Mouse (Mus musculus) large intestine, adult 2 months (tissue): Measurements from ENCODE around the gene Zfp335. TPM values are rescaled to one million over a fixed set of nuclear protein-coding genes. Genes with fewer than 3 reads are reported as not detected.
"Not testable (repeated sequence)": the region's sequence is repeated elsewhere in the genome, so short reads cannot be mapped to it uniquely, and the experiment has no call there.

Experiments
- DNase-seq: peaks from one replicate; pipeline ENCODE4 v3.0.0-alpha.2; 2012; ENCODE audit warnings: low read depth, low spot score
- WGBS: fragments of 180-500 bp; shearing (Covaris S2); methylation state at CpG from one replicate; pipeline ENCODE4 v1.1.7; 2018; 5-methylcytosine and 5-hydroxymethylcytosine counted together
- polyA plus RNA-seq: library from polyadenylated mRNA; depleted of rRNA; stranded (reverse); fragments of >200 nt; gene quantifications from 2 replicates; pipeline ENCODE4 v1.2.3, GENCODE M21; 2012

The Zfp335 gene
- polyA plus RNA-seq, 1 experiment, result 18.5 TPM

GRCm38 (mm10) chr2:164899034-164899433 lies 12.5 kb downstream of the Zfp335 start:
- WGBS, result 91% methylated on average over 15 of the region's 15 CpGs
- no peak for DNase-seq

- DNase-seq, result no peak
Measured at GRCm38 (mm10) chr2:164898008-164898407, 13.5 kb downstream of the Zfp335 start.

DNA sequence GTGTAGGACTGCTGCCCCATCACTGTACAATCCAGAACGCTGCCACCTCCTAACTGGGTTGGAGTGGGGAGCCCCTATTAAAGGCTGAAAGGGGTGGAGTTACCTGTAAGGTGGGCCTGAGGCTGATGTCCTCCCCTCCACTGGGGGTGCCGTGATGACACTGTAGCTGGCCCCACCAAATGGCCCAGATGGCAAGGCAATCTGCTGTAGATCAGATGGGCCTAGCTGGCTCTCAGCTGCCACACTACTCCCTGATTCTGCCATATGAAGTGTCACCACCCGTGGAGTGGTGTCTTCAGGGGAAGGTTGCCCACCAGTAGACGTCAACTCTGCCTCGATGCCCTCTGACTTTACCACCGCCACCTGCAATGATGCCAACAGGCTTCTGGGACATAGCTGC lies 15.7 kb downstream of the Zfp335 start:
- no peak for DNase-seq
- 91% methylated on average over 6 of the region's 6 CpGs for WGBS

More at GRCm38 (mm10) chr2:164898008-164898407, 13.5 kb downstream of the Zfp335 start:
- WGBS, result 88% methylated on average over 7 of the region's 7 CpGs

- 75% methylated on average over 1 of the region's 1 CpGs for WGBS
Measured at GRCm38 (mm10) chr2:164894644-164895043, 16.9 kb downstream of the Zfp335 start.

DNA sequence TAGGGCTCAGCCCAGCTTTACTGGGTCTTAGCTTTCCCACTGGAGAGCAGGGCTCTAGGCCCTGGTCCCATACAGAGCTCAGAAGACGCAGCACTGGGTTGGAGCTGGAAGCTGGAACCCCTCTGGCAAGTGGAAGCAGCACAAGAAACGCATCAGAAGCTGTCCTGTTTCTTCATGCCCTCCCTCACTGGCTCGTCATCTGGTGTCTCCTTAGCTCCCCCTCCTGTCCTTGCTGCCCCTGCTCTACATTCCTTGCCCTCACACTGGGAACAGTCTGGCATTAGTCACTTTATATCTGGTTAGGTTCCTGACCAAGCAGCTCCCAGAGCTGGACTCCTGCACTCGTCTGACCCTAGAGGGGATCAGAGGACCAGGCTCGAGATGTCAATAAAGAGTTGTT lies 17.5 kb downstream of the Zfp335 start:
- DNase-seq, result no peak
- WGBS, result 63% methylated on average over 5 of the region's 5 CpGs

More at GRCm38 (mm10) chr2:164894644-164895043, 16.9 kb downstream of the Zfp335 start:
- DNase-seq, result no peak

DNA sequence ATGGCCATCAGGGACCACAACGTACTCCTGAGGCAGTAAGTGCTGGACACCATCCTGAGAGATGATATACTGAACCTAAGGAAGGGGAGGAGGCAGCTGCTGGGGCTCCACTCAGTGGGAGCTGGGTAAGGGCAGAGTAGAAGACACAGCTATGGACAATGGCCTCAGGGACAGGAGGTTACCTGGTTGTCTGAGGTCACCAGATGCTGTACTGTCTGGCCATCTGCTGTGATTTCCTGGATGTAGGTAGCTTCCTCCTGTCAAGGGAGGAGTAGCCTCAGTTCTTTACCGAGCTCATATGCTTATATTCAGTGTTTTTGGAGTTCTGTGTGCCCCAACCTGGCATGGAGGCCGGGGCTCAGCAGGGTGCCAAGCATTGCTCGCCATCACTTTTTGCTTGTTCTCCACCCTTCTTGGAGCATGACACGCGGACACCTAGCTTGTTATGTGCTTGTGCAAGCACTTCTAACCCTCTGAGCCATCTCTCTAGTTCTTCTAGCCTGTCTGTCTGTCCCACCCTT lies 18.8 kb downstream of the Zfp335 start:
- DNase-seq, result no peak
- 85% methylated on average over 6 of the region's 6 CpGs for WGBS

DNA sequence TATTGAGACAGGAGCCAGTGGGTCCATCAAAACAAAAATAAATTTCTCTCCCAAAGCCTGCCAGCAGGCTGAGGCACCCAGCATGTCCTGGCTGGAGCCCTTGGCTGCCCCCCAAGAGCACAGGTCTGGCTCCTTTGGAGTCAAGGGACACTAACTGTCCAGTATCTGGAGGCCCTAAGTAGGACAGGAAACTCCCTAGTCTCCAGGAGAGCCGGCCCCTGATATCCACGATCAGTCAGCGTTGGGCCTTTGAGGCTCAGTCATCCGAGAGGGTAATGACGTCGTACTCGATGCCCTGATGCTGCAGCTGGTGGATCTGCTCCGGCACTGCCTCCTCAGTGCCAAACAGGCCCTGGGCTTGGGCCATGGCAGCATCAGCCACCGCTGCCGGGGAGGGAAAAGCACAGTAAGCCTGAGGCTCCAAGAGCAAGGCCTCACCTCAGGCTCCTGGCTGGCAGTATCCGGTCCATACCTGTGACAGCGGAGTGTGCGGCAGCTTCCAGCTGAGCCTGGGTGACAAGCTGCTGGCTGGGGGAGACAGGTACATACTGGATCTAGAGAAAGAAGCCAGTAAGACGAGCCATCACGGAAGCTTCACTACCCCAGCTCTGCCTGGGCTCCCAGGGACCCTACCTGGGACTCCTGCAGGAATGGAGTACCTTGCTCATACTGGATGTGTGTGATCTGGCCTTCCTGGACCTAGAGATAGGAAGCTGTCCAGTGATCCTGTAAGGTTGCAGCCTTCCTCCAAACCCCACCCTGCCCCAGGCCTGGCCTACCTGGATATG lies 19.5 kb downstream of the Zfp335 start:
- no peak for DNase-seq
- WGBS, result 86% methylated on average over 15 of the region's 15 CpGs

GRCm38 (mm10) chr2:164891056-164891834 lies 20.3 kb downstream of the Zfp335 start:
- WGBS, result 78% methylated on average over 13 of the region's 13 CpGs
- DNase-seq, result no peak

DNA sequence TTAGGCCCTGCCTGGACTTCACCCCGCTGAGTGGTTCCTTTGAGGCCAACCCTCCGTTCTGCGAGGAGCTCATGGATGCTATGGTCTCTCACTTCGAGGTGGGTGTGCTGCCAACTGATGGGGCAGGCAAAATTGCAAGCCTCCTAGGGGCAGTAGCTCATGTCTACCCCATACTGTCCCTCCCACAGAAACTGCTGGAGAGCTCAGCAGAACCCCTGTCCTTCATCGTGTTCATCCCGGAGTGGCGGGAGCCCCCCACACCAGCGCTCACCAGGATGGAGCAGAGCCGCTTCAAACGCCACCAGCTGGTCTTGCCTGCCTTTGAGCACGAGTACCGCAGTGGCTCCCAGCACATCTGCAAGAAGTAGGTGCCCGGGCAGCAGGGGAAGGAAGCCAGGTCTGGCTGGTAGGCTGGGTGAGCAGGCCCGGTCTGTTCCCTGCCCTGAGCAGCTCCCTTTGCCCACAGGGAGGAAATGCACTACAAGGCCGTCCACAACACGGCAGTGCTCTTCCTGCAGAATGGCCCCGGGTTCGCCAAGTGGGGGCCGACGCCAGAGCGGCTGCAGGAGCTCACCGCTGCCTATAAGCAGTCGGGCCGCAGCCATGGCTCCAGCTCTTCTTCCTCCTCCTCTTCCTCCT lies 21.0 kb downstream of the Zfp335 start:
- 88% methylated on average over 24 of the region's 24 CpGs for WGBS
- no peak for DNase-seq

DNA sequence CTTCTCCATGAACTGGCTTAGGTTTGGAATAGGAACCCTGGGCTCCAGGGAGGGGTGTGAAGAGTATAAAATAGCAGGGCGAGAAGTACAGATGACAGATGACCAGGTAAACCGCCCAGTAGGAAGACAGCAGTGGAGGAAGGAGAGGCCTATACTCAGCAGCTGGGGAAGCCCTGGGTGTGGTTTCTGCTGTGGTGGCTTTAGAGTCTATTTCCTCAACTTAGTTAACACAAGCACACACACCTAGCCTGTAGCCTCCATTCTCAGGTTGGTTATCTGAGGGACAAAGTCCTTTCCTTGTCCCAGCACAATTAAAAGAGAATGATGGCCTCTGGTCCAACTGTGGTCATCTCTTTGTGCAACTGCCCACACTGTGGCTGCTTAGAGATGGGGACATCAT lies 21.6 kb downstream of the Zfp335 start:
- peak; percentile 74 for DNase-seq
- 40% methylated on average over 2 of the region's 2 CpGs for WGBS

- DNase-seq, result no peak
- WGBS, result 83% methylated on average over 12 of the region's 12 CpGs
Measured at GRCm38 (mm10) chr2:164888996-164889395, 22.6 kb downstream of the Zfp335 start.

DNA sequence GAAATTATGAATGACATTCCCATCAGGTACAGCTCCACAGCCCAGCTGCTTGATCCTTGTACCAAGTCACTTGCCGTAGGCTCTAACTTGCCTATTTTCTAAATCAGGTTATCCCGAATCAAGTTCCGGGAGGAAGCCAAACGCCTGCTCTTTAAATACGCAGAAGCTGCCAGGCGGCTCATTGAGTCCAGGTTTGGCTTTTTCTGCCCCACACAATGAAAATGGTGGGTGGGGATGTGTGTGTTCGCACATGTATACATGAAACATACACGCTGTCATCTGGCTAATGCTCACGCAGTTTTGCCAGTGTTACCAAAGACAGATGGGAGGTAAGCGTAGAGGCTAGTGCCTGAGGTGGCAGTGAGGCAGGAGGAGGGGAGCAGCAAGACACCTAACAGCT lies 24.9 kb downstream of the Zfp335 start:
- DNase-seq, result no peak
- WGBS, result 95% methylated on average over 10 of the region's 10 CpGs

GRCm38 (mm10) chr2:164885788-164886187 lies 25.8 kb downstream of the Zfp335 start:
- 38% methylated on average over 7 of the region's 7 CpGs for WGBS
- no peak for DNase-seq

DNA sequence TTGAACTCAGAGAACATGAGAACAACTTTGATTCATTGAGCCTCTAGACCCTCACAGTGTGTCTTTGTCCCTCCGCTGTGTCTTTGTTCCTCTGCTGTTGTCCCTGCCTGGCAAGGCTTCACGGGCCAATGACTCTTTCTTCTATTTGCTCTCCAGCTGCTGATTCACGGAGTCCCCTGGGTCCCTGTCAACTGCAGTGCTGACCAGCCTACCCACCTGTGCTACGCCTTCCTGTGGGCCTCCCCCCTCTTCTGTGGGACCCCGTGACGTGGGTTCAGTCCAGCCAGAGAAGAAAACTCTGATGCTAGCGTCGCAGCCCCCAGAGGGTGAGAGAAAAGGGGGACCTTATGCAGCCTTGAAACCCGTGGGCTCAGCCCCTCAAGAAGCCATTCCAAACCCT lies 28.9 kb downstream of the Zfp335 start:
- 80% methylated on average over 9 of the region's 9 CpGs for WGBS
- no peak for DNase-seq

- DNase-seq, result peak; percentile 85
- WGBS, result under 1% methylated on average over 72 of the region's 72 CpGs
Measured at GRCm38 (mm10) chr2:164879568-164880277, 31.8 kb downstream of the Zfp335 start.

GRCm38 (mm10) chr2:164879228-164879567 lies 32.4 kb downstream of the Zfp335 start, which contains the start of gene Pcif1:
TSS of gene Pcif1 (plus strand) at chr2:164879304.
- peak; percentile 40 for DNase-seq
- WGBS, result under 1% methylated on average over 40 of the region's 40 CpGs

DNA sequence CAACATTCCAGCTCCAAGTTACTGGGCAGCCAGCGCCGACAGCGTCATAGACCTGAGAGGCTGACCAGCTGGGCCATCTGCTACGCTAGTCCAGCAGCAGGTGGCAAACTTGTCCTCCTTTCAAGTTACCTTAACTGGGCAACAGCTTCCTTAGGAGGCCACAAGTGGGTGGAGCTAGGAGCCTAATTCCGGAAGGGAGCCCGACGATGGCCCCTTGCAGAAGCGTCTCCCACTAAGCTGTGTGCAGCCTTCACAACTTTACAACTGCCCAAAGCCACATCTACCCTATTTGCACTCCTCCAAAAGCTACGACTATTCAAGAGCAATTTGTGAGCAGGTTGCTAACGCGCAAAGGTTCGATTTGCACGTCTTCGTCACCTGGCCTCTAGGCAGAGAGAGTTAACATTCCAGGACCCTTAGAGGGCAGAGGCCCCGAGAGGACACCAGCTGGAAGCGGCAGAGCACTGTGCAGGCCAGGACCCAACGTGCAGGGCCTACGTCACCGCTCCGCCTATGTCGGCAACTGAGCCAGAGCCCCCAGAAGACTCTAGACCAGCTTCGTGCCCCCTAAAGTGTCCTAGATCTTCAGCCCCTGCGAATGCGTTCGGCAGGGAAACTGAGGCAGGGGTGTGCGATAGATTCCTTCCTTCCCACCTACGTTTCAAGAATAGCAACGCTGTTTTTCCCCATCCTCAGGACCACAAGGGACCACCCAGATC lies 32.9 kb downstream of the Zfp335 start:
- 1% methylated on average over 28 of the region's 28 CpGs for WGBS
- peak; percentile 67 for DNase-seq

DNA sequence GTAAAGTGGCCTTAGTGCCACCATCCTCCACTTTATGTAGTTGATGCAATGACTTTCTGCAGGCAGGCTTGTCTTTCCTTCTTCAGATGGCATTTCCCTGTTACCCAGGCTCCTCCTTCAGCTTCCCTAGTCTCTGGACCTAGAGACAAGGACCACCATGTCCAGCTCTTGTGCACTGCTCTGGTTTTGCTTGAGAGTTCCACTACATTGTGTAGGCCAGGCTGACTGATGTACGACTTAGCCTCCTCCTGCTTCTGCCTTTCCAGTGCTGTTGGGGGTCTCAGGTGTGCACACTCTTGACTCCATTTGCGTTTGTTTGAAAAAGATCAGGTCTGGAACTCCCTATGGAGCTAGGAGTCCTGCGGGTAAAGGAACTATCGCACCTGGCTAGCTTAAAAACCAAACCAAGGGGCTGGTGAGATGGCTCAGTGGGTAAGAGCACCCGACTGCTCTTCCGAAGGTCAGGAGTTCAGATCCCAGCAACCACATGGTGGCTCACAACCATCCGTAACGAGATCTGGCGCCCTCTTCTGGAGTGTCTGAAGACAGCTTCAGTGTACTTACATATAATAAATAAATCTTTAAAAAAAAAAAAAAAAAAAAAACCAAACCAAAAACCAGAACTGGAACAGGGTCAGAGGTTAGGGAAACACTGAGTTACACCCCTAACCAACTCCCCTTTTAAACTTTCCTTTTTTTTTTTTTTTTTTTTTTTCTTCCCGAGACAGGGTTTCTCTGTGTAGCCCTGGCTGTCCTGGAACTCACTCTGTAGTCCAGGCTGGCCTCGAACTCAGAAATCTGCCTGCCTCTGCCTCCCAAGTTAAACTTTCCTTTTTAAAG lies 34.0 kb downstream of the Zfp335 start:
- 67% methylated on average over 11 of the region's 11 CpGs for WGBS
- DNase-seq, result not testable (repeated sequence)
